Mouse (Mus musculus) telencephalon, adult 2 months (tissue): ENCODE results near the gene Slc25a29.
A peak's percentile ranks its signal among the peaks of the same experiment; 100 is the strongest.

Experiments
- DNase-seq: peaks from one replicate; pipeline ENCODE4 v3.0.0-alpha.2; 2011; ENCODE audit warnings: low read depth, low spot score

The Slc25a29 gene

DNA sequence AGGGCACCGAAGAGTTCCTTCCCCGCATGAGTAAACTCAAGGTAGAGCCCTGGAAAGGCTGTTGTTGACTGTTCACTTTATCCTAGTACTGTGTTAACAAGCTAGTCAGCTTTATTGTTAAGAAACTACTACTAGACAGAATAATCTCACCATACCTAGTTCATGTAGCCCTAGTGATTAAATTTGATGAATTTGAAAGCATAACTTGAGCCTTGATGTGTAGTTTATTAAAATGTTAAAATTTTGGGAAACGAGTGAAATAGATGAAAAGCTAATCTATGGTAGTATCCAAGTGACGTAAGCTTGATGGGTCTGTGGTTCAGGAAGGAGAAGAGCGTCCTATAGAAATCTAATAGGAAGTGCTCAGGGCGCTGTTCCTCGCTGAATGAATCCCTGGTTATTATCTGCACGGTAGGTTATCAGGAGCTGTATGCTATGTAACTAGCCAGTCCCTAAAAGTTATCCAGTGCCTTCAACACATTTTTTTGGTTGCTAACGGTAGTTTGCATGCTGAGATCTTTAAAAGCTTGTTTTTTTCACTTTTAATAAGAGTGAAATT lies 40.6 kb downstream of the Slc25a29 start:
- no peak for DNase-seq

DNA sequence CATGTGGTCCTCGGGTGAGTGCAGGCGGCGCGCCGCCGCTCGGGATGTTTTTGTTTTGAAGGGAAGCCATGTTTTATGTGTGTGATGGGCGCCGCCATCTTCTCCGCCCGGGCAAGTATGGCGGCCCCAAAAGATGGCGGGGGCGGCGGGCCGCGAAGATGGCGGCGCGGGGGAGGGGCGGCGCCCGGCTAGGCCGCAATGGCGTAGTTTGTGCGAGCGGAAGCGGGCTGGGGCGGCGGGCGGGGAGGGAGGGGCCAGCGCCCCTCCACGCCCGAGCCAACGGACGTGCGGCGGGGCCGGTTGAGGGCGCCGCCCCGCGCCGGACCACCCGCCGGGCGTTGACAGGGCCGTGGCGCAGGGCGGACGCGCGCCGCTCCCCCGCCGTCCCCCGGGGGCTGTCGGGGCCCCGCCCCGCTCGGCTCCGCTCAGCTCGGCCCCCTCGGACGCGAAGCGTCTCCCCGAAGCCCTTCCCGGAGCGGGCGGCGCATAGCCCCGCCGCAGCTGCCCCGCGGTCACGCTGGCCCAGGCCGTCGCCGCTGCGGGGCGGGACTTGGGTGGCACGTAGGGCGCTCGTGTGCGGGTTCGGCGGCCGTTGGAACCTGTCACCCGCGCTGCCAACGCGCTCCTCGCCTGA lies 41.5 kb downstream of the Slc25a29 start:
- peak; percentile 53 for DNase-seq

DNA sequence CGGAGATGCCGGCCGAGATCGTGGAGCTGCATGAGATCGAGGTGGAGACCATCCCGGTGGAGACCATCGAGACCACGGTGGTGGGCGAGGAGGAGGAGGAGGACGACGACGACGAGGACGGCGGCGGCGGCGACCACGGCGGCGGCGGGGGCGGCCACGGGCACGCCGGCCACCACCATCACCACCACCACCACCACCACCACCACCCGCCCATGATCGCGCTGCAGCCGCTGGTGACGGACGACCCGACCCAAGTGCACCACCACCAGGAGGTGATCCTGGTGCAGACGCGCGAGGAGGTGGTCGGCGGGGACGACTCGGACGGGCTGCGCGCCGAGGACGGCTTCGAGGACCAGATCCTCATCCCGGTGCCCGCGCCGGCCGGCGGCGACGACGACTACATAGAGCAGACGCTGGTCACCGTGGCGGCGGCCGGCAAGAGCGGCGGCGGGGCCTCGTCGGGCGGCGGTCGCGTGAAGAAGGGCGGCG lies 42.2 kb downstream of the Slc25a29 start:
- DNase-seq, result no peak

DNA sequence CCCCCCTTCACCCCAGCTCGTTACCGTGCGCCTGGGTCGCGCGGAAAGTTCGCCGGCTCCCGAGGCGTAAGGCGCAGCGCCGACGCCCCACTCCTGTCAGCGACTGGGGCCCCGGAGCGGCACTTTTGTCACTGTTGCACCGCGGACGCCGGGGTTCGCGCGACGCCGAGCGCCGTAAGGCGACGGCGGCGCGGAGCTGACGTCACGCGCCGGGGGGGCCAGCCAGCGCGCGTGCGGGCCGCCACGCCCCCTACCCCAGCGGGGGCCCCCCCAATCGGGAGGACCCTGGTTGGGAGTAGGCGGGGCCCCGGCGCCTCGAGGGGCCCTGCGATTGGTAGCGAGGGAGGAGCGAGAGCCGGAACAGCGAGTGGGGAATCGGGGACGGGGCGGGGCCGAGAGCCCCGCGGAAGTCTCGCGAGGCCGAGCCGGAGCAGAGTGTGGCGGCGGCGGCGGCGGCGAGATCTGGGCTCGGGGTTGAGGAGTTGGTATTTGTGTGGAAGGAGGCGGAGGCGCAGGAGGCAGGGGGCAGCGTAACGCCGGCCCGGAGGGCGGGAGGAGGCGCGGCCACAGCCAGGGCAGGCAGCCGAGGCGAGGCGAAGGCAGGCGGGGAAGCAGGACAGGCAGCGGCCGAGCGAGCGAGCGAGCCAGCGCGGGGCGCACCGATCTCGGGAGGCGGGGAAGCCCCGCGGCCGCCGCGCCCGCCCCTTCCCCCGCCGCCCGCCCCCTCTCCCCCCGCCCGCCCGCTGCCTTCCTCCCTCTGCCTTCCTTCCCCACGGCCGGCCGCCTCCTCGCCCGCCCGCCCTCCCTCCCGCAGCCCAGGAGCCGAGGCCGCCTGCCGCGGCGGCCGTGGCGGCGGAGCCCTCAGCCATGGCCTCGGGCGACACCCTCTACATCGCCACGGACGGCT lies 42.9 kb downstream of the Slc25a29 start, which contains the start of gene Yy1:
Yy1 (plus strand) TSS at position 428 of the 907 bp plus-strand sequence.
- peak; percentile 96 for DNase-seq

DNA sequence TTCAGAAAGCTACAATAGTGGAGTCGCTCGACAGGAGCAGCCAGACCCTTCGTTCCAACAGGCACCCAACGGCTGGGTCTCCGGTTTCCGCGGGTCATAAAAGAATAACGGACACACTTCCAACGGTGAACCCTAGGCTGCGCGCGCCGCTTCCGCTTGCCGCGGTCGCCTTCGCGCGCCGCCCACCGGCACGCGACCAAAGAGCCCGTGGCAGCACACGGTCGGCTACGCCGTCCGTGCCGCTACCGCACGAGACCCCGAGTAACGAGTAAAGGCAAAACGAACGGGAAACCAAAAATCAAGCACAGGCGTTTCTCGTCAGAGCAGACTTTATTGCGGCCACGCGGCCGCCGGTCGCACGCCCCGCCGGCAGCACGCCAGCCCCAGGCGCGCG lies 43.5 kb downstream of the Slc25a29 start:
- DNase-seq, result peak; percentile 65

DNA sequence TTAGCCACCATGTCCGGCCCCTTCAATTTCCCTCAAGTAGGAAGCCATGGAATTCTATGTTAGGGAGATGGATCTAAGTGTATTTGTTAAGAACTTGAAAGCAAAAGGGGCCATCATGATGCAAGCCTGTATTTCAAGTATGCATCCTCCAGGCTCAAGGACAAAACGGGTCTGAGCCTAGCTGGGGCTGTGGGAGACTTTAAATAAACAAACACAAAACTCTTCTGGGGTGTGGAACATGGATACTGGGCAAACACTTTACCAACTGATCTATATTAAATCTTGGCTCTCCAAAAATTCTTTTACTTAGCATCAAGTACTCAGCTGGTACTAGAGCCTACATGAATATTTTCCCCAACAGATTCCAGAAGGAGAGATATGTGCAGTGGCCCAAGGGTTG lies 48.4 kb downstream of the Slc25a29 start:
- DNase-seq, result no peak

DNA sequence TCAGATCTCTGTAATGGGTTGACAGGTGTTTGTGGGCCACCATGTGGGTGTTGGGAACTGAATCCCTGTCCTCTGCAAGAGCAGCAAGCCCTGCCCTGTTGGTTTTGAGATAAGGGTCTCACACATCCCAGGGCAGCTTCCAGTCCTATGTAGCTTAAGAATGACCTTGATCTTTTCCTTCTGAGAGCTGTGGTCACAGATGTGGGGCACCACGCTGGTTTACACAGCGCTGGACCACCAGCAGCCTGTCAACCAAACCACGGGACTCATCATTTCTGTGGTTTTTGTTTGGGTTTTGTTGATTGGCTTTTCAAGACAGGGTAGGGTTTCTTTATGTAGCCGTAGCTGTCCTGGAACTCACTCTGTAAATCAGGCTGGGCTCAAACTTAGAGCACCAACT lies 50.5 kb downstream of the Slc25a29 start:
- DNase-seq, result no peak

DNA sequence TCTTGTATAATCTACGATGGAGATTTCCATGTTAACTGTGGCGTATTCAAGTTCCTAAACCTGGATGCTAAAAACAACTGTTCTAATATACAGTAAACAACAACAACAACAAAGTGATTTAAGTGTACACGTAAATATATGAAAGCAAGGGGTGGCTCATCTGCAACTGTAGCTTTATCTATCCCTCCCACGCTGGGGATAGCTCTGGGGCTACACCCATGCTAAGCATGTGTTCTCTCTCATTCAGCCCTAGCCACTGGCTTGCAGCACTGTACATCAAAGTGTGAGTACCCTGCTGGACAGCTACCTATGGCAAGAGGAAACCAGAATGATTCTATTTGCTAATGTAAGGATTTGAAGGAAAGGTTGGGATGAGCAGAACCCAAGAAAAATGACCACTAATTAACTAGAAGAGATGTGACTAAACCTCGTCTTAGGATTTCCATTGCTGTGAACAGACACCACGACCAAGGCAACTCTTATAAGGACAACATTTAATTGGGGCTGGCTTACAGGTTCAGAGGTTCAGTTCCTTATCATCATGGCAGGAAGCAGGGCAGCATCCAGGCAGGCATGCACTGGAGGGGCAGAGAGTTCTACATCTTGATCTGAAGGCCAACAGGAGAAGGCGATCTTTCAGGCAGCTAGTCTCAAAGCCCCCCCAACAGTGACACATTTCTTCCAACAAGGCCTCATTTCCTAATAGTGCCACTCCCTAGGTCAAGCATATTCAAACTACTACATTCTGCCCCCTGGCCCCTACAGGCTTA lies 55.4 kb downstream of the Slc25a29 start:
- DNase-seq, result no peak
